Mouse (Mus musculus): ENCODE measurements around the gene Dhx32. TPM values are rescaled to one million over a fixed set of nuclear protein-coding genes. Genes with fewer than 3 reads are reported as not detected.

Dhx32 gene
- polyA plus RNA-seq, 1 experiment from 2014 or later: 79.2 TPM

Other genes with a start within 250 kb of the Dhx32 start
- gene Tex36, start 180.6 kb downstream of the Dhx32 start, polyA plus RNA-seq (2016; fragmentation: Nextera tagmentation; extraction: Ambion mirVana): not detected in 2 replicates
- 26.0 and 29.1 TPM in 2 replicates for gene Edrf1, start 145.2 kb downstream of the Dhx32 start, polyA plus RNA-seq (2016; fragmentation: Nextera tagmentation; extraction: Ambion mirVana)
- 0.10 TPM in 1 of 2 replicates, not detected in the other for gene Mmp21, start 102.7 kb downstream of the Dhx32 start, polyA plus RNA-seq (2016; fragmentation: Nextera tagmentation; extraction: Ambion mirVana)
- gene Bccip, start 73.4 kb downstream of the Dhx32 start, polyA plus RNA-seq (2016; fragmentation: Nextera tagmentation; extraction: Ambion mirVana): 167 and 188 TPM in 2 replicates
- gene Uros, start 72.7 kb downstream of the Dhx32 start, polyA plus RNA-seq (2016; fragmentation: Nextera tagmentation; extraction: Ambion mirVana): 37.2 and 38.7 TPM in 2 replicates
- 1.4 and 1.7 TPM in 2 replicates for gene Fank1, start 5.9 kb downstream of the Dhx32 start, polyA plus RNA-seq (2016; fragmentation: Nextera tagmentation; extraction: Ambion mirVana)

Measured in midbrain, embryonic 10.5 days (tissue).